Mouse (Mus musculus) lung, embryonic 15.5 days (tissue): ENCODE results near the gene Abhd10. TPM values are rescaled to one million over a fixed set of nuclear protein-coding genes. Genes with fewer than 3 reads are reported as not detected.
A peak's percentile ranks its signal among the peaks of the same experiment; 100 is the strongest.

Experiments
- ATAC-seq: fragments of 200-750 bp; cut with Nextera tagmentation; 2 replicates; pipeline ENCODE4 v1.8.0; 2017; ENCODE audit warnings: moderate number of reproducible peaks, borderline replicate concordance; ENCODE audit not compliant: low FRiP score, low TSS enrichment; ENCODE audit errors: extremely low read depth
- H3K27ac ChIP-seq: fragments of 300-500 bp; sonication (generic); 2 replicates; pipeline ENCODE4 v1.5.1; 2015; ENCODE audit warnings: moderate library complexity, mild to moderate bottlenecking, inconsistent platforms
- H3K27me3 ChIP-seq: fragments of 300-500 bp; sonication (generic); 2 replicates; pipeline ENCODE4 v1.6.1; 2015; ENCODE audit warnings: inconsistent platforms
- H3K36me3 ChIP-seq: fragments of 300-500 bp; sonication (generic); 2 replicates; pipeline ENCODE4 v1.6.1; 2015; ENCODE audit warnings: inconsistent platforms
- H3K4me1 ChIP-seq: fragments of 300-500 bp; sonication (generic); 2 replicates; pipeline ENCODE4 v1.6.1; 2015; ENCODE audit warnings: inconsistent platforms
- H3K4me2 ChIP-seq: fragments of 300-500 bp; sonication (generic); 2 replicates; pipeline ENCODE4 v1.6.1; 2015; ENCODE audit warnings: inconsistent platforms, mild to moderate bottlenecking, moderate library complexity
- H3K4me3 ChIP-seq: fragments of 300-500 bp; sonication (generic); 2 replicates; pipeline ENCODE4 v1.5.1; 2015; ENCODE audit warnings: mild to moderate bottlenecking, inconsistent platforms
- H3K9ac ChIP-seq: fragments of 300-500 bp; sonication (generic); 2 replicates; pipeline ENCODE4 v1.6.1; 2015; ENCODE audit warnings: inconsistent platforms
- H3K9me3 ChIP-seq: fragments of 300-500 bp; sonication (generic); 2 replicates; pipeline ENCODE4 v1.6.1; 2016; ENCODE audit warnings: inconsistent platforms
- WGBS: fragments of 180-500 bp; shearing (Covaris S2); methylation state at CpG from one replicate; pipeline ENCODE4 v1.1.7; 2015; 5-methylcytosine and 5-hydroxymethylcytosine counted together
- polyA plus RNA-seq: library from polyadenylated mRNA; unstranded; fragments of >200 nt; fragmentation: Nextera tagmentation; extraction: Ambion mirVana; gene quantifications from 2 replicates; pipeline ENCODE4 v1.2.1, GENCODE M21; 2015

The Abhd10 gene
- polyA plus RNA-seq, 1 experiment from 2014 or later, result 36.3 TPM

- no peaks in the 10 kb centered on the region for H3K27me3 ChIP-seq
- H3K4me3 ChIP-seq, result no peak overlapping the region
- H3K4me1 ChIP-seq, result peaks cover 8% of the 10 kb centered on the region; the same call in 1 of the 2 replicates
- H3K9ac ChIP-seq, result no peak overlapping the region
- peaks cover 35% of the 10 kb centered on the region for H3K36me3 ChIP-seq
- H3K27ac ChIP-seq, result no peak overlapping the region
- H3K4me2 ChIP-seq, result no peak overlapping the region
- H3K9me3 ChIP-seq, result no peaks in the 10 kb centered on the region
- no peak for ATAC-seq
- WGBS, result 83% methylated on average over 3 of the region's 3 CpGs
These were observed 22.3 kb upstream of the Abhd10 start for GRCm38 (mm10) chr16:45765102-45765501.

- Histone ChIP-seq H3K4me2 (no peak overlapping the region), H3K4me3 (no peak overlapping the region), H3K9me3 (no peaks in the 10 kb centered on the region), H3K36me3 (peaks cover 36% of the 10 kb centered on the region), H3K4me1 (peaks cover 8% of the 10 kb centered on the region; the same call in 1 of the 2 replicates), H3K27ac (no peak overlapping the region), H3K27me3 (no peaks in the 10 kb centered on the region), H3K9ac (no peak overlapping the region)
- ATAC-seq, result no peak; the same call in 1 of the 2 replicates
- 46% methylated on average over 13 of the region's 13 CpGs for WGBS
These were observed 20.2 kb upstream of the Abhd10 start for GRCm38 (mm10) chr16:45762859-45763505.

GRCm38 (mm10) chr16:45761425-45761824, 18.7 kb upstream of the Abhd10 start:
- Histone ChIP-seq H3K9ac (no peak overlapping the region), H3K4me3 (no peak overlapping the region), H3K9me3 (no peaks in the 10 kb centered on the region), H3K4me2 (no peak overlapping the region), H3K4me1 (peaks cover 8% of the 10 kb centered on the region; the same call in 1 of the 2 replicates), H3K36me3 (peaks cover 37% of the 10 kb centered on the region; the same call in 1 of the 2 replicates), H3K27me3 (no peaks in the 10 kb centered on the region), H3K27ac (no peak overlapping the region)
- WGBS, result 56% methylated on average over 1 of the region's 1 CpGs
- ATAC-seq, result no peak

- ATAC-seq, result no peak
- H3K27me3 ChIP-seq, result no peaks in the 10 kb centered on the region
- WGBS, result 74% methylated on average over 9 of the region's 9 CpGs
- no peak overlapping the region for H3K27ac ChIP-seq
- no peak overlapping the region for H3K4me3 ChIP-seq
- H3K4me1 ChIP-seq, result peaks cover 8% of the 10 kb centered on the region; the same call in 1 of the 2 replicates
- no peak overlapping the region for H3K9ac ChIP-seq
- H3K4me2 ChIP-seq, result no peak overlapping the region
- H3K9me3 ChIP-seq, result no peaks in the 10 kb centered on the region
- peaks cover 31% of the 10 kb centered on the region; the same call in 1 of the 2 replicates for H3K36me3 ChIP-seq
These were observed 16.0 kb upstream of the Abhd10 start for GRCm38 (mm10) chr16:45758726-45759269.

GRCm38 (mm10) chr16:45757421-45758078, 14.8 kb upstream of the Abhd10 start:
- Histone ChIP-seq H3K4me1 (no peaks in the 10 kb centered on the region), H3K9me3 (no peaks in the 10 kb centered on the region), H3K9ac (no peak overlapping the region), H3K4me3 (no peak overlapping the region), H3K27ac (peak overlapping the region; percentile 78), H3K36me3 (peaks cover 31% of the 10 kb centered on the region; the same call in 1 of the 2 replicates), H3K27me3 (no peaks in the 10 kb centered on the region), H3K4me2 (no peak overlapping the region)
- ATAC-seq, result peak; percentile 49
- 70% methylated on average over 12 of the region's 12 CpGs for WGBS

GRCm38 (mm10) chr16:45756855-45757254, 14.1 kb upstream of the Abhd10 start:
- no peak overlapping the region for H3K4me3 ChIP-seq
- 30% methylated on average over 9 of the region's 9 CpGs for WGBS
- no peak overlapping the region for H3K27ac ChIP-seq
- no peaks in the 10 kb centered on the region for H3K27me3 ChIP-seq
- H3K36me3 ChIP-seq, result peaks cover 34% of the 10 kb centered on the region
- no peak overlapping the region for H3K4me2 ChIP-seq
- no peak overlapping the region for H3K9ac ChIP-seq
- H3K9me3 ChIP-seq, result no peaks in the 10 kb centered on the region
- H3K4me1 ChIP-seq, result no peaks in the 10 kb centered on the region
- no peak for ATAC-seq

- H3K27me3 ChIP-seq, result no peaks in the 10 kb centered on the region
- H3K9me3 ChIP-seq, result no peaks in the 10 kb centered on the region
- peaks cover 17% of the 10 kb centered on the region for H3K4me1 ChIP-seq
- peaks cover 19% of the 10 kb centered on the region for H3K36me3 ChIP-seq
- peak overlapping the region; percentile 97; the same call in 1 of the 2 replicates for H3K27ac ChIP-seq
- 61% methylated on average over 4 of the region's 4 CpGs for WGBS
- ATAC-seq, result no peak
- peak overlapping the region; percentile 67 for H3K4me2 ChIP-seq
- H3K9ac ChIP-seq, result no peak overlapping the region
- 0 out of 2 replicates have a peak overlapping the region, but pooled peaks have one; percentile 93 for H3K4me3 ChIP-seq
These were observed 913 bp upstream of the Abhd10 start for GRCm38 (mm10) chr16:45743591-45744144.

- Histone ChIP-seq H3K4me1 (peaks cover 9% of the 10 kb centered on the region), H3K36me3 (peaks cover 31% of the 10 kb centered on the region; the same call in 1 of the 2 replicates), H3K27me3 (no peaks in the 10 kb centered on the region), H3K4me3 (no peak overlapping the region), H3K27ac (no peak overlapping the region), H3K4me2 (no peak overlapping the region), H3K9me3 (no peaks in the 10 kb centered on the region), H3K9ac (no peak overlapping the region)
- 79% methylated on average over 8 of the region's 8 CpGs for WGBS
- ATAC-seq, result no peak
These were observed 4.9 kb downstream of the Abhd10 start for GRCm38 (mm10) chr16:45737880-45738279.

- no peak overlapping the region for H3K27ac ChIP-seq
- H3K9me3 ChIP-seq, result no peaks in the 10 kb centered on the region
- ATAC-seq, result no peak
- H3K36me3 ChIP-seq, result peaks cover 34% of the 10 kb centered on the region
- peaks cover 9% of the 10 kb centered on the region for H3K4me1 ChIP-seq
- H3K4me3 ChIP-seq, result no peak overlapping the region
- H3K9ac ChIP-seq, result no peak overlapping the region
- 89% methylated on average over 3 of the region's 3 CpGs for WGBS
- H3K27me3 ChIP-seq, result no peaks in the 10 kb centered on the region
- H3K4me2 ChIP-seq, result no peak overlapping the region
These were observed 6.0 kb downstream of the Abhd10 start for GRCm38 (mm10) chr16:45736724-45737123.

GRCm38 (mm10) chr16:45729163-45729562, 13.6 kb downstream of the Abhd10 start:
- Histone ChIP-seq H3K36me3 (peaks cover 31% of the 10 kb centered on the region), H3K9me3 (no peaks in the 10 kb centered on the region), H3K4me3 (no peak overlapping the region)

GRCm38 (mm10) chr16:45724742-45725102, 18.0 kb downstream of the Abhd10 start:
- H3K36me3 ChIP-seq, result peaks cover 7% of the 10 kb centered on the region; the same call in 1 of the 2 replicates
- peak overlapping the region; percentile 47 for H3K4me3 ChIP-seq
- H3K9ac ChIP-seq, result peak overlapping the region; percentile 40
- no peak overlapping the region for H3K27ac ChIP-seq
- peaks cover 11% of the 10 kb centered on the region for H3K4me1 ChIP-seq
- peaks cover 6% of the 10 kb centered on the region; the same call in 1 of the 2 replicates for H3K27me3 ChIP-seq
- H3K9me3 ChIP-seq, result no peaks in the 10 kb centered on the region
- 2% methylated on average over 10 of the region's 10 CpGs for WGBS
- ATAC-seq, result 0 out of 2 replicates have a peak, but pooled peaks have one; percentile 34
- peak overlapping the region; percentile 92 for H3K4me2 ChIP-seq

More at GRCm38 (mm10) chr16:45729163-45729562, 13.6 kb downstream of the Abhd10 start:
- Histone ChIP-seq H3K27me3 (peaks cover 6% of the 10 kb centered on the region; the same call in 1 of the 2 replicates), H3K4me1 (peaks cover 6% of the 10 kb centered on the region), H3K27ac (no peak overlapping the region), H3K4me2 (no peak overlapping the region), H3K9ac (no peak overlapping the region)
- 75% methylated on average over 5 of the region's 5 CpGs for WGBS
- no peak for ATAC-seq
